Mouse (Mus musculus) heart, postnatal 36 days (tissue): Measurements from ENCODE around the gene Adk. TPM values are rescaled to one million over a fixed set of nuclear protein-coding genes. Genes with fewer than 3 reads are reported as not detected.

Experiments
- DNase-seq, 2 experiments: peaks; one replicate each; pipeline ENCODE4 v3.0.0; 2021 to 2022
- intact Hi-C: fragments of 180-260 bp; cut with DNase I; formaldehyde crosslinking; loops from one replicate; pipeline ENCODE4 v1.15.1; 2025
- total RNA-seq, 2 experiments: library from RNA; stranded (reverse); gene quantifications; 2 replicates each; pipeline ENCODE4 v1.2.3; 2021

Gene Adk
- total RNA-seq, 2 experiments from 2014 or later: 239 to 252 TPM

- no peak for DNase-seq
- intact Hi-C loops: no loop called here
Measured at GRCm38 (mm10) chr14:21313561-21314342, 261.4 kb downstream of the Adk start.

GRCm38 (mm10) chr14:21314466-21314865, 262.1 kb downstream of the Adk start:
- no peak for DNase-seq
- intact Hi-C loops: no loop called here

GRCm38 (mm10) chr14:21334826-21335225, 282.5 kb downstream of the Adk start:
- intact Hi-C loops: no loop called here
- DNase-seq: no peak

DNA sequence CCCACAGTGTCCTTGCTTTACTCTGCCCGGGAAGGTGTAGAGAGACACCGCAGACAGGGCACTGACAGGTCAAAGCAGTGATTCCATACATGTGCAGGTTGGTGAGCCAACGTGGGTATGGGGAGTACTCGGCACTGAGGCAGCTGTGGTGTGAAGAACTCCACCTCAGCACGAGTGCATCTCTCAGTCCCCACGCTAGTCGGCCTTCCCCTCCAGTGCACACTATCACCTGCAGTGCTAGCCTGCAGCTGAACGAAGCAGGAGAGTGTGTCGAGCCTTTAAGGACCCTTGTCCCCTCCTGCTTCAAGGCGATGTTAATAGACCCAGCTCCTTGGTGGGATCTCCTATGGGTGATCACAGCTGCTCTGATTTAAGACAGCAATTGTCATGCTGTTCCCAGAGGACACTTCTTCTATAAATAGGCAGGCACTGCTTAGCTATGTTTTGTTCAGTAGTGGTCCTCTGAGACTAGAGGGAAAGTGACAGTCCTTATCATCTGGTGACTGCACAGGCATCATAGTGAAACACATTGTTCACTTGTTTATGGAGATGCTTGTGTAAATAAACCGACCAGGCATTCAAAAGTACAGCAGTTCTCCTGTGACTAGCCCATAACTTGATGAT, 283.4 kb downstream of the Adk start:
- intact Hi-C loops: no loop called here
- DNase-seq: no peak

- intact Hi-C loops: no loop called here
- no peak for DNase-seq
Measured at GRCm38 (mm10) chr14:21337948-21338347, 285.6 kb downstream of the Adk start.

- intact Hi-C loops: no loop called here
- no peak for DNase-seq
Measured at GRCm38 (mm10) chr14:21341195-21341594, 288.8 kb downstream of the Adk start.

DNA sequence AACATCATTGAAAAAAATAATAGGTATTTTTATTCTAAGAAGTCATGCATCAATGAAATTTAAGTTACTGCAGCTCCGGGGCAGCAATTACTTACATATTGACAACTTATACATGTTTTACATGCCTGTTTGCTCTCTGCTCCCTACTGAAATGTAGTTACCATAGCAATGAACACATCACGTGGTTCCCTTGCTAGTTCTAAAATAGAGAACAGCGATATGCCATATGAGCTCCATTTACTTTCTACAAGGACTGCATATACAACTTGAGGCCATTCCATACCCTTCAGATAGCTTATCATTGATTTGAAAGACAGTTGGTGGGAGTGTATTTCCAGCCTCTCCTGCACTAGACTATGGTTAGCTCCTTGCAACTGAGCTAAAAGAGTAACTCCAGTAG, 290.6 kb downstream of the Adk start:
- DNase-seq: no peak
- intact Hi-C loops: no loop called here

DNA sequence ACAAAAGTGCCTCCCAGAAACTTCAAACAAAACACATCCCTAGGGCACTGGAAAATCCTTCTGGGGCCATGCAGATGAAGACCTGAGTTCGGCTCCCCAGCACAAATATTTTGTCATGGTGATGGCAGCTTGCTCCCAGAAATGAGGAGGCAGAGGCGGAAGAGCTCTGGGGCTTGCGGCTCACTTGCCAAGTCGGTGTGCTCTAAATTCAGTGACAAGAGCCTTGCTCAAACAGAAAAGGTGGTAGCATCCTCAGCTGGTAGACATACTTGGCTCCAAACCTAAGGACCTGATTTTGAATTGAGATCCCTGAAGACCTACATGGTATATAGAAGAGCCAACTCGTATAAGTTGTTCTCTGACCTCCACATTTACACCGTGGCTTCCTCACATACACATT, 292.5 kb downstream of the Adk start:
- intact Hi-C loops: no loop called here
- no peak for DNase-seq

GRCm38 (mm10) chr14:21348611-21349260, 296.4 kb downstream of the Adk start:
- intact Hi-C loops: no loop called here
- no peak for DNase-seq

DNA sequence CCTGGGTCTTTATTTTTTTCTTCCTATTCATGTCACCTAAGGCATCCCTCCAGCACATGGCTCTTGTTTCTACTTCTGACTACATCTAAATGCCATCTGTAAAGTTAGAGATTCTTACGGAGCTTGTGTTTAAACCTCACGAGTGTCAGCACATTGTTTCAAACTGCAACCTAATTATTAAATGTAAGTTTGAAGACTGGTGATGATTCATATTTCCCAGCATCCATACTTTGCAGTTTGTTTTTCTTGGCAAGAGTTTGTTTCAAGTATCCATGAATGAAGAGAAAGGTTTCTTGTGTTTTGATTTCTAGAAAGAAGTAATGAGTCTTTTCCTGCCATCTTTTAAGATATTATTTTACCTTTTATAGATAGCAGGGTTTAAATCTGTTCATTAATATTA, 299.3 kb downstream of the Adk start:
- intact Hi-C loops: no loop called here

DNA sequence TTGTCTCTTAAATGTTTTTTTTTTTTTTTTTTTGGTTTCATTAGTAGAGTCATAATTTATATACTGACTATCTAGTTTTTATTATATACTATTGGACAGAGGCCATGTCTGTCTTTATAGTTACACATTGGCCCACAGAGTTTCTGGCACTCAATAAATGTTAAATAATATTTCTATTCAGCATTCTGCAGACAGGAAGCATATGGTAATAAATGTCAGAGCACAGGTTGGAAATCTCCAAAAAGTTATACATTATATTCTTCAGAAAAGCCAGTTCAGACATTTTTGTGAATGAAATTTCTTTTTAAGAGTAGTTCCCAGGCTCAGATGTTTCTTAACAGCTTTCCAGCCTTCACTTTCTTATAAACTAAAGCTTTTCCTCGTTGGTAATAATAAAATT, 303.9 kb downstream of the Adk start:
- intact Hi-C loops: no loop called here
- no peak for DNase-seq

More for the DNA sequence above, 299.3 kb downstream of the Adk start:
- no peak for DNase-seq

- intact Hi-C loops: no loop called here
- no peak for DNase-seq
Measured at GRCm38 (mm10) chr14:21359207-21359895, 307.0 kb downstream of the Adk start.

GRCm38 (mm10) chr14:21359896-21360525, 307.6 kb downstream of the Adk start:
- intact Hi-C loops: no loop called here
- DNase-seq: peak in 1 of 2 experiments; percentile 11

- no peak for DNase-seq
- intact Hi-C loops: no loop called here
Measured at GRCm38 (mm10) chr14:21367095-21367494, 314.7 kb downstream of the Adk start.

DNA sequence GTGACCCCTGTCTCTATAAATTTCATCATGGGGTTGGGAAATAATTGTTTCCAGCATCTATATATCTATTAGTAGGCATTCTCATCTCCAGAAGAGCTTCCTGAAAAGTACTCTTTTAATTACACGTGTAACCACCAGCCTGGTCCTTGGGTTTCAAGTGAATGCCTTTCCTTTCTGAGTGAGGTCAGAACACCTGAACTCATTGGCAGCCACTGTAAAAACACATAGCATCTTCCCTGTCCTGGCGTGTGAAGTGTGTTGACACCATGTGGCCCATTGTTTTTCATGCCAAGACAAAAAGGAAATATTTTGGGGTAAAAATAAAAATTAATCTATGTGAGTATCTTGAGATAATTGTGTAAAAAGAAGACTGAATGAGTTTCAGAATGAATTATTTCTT, 316.2 kb downstream of the Adk start:
- intact Hi-C loops: no loop called here
- no peak for DNase-seq

- peak; percentile 78 to 80 for DNase-seq
- intact Hi-C loops: no loop called here
Measured at GRCm38 (mm10) chr14:21369127-21369526, 316.8 kb downstream of the Adk start.

- no peak for DNase-seq
- intact Hi-C loops: no loop called here
Measured at GRCm38 (mm10) chr14:21371946-21372345, 319.6 kb downstream of the Adk start.

- intact Hi-C loops: no loop called here
- DNase-seq: no peak
Measured at GRCm38 (mm10) chr14:21372689-21373088, 320.3 kb downstream of the Adk start.

- no peak for DNase-seq
- intact Hi-C loops: no loop called here
Measured at GRCm38 (mm10) chr14:21383701-21384428, 331.5 kb downstream of the Adk start.

GRCm38 (mm10) chr14:21399506-21399905, 347.1 kb downstream of the Adk start:
- no peak for DNase-seq
- intact Hi-C loops: no loop called here
